Mouse (Mus musculus) brown adipose tissue, adult 24 weeks (tissue): ENCODE measurements around the gene Igf1r. TPM values are rescaled to one million over a fixed set of nuclear protein-coding genes. Genes with fewer than 3 reads are reported as not detected.
"Not testable (repeated sequence)": the region's sequence is repeated elsewhere in the genome, so short reads cannot be mapped to it uniquely, and the experiment has no call there.

Experiments used
- H3K27ac ChIP-seq: fragments of 200-500 bp; replicated peaks from 2 replicates; pipeline ENCODE4 v1.5.1; 2012; ENCODE audit warnings: low read depth, mild to moderate bottlenecking, low read length
- H3K4me1 ChIP-seq: fragments of 200-500 bp; 2 replicates; pipeline ENCODE4 v1.6.1; 2012; ENCODE audit warnings: low read length, mixed read lengths; ENCODE audit not compliant: control insufficient read depth, insufficient read depth, insufficient read length
- H3K4me3 ChIP-seq: fragments of 200-500 bp; 2 replicates; pipeline ENCODE4 v1.5.1; 2012; ENCODE audit warnings: low read depth, mild to moderate bottlenecking, low read length, moderate library complexity; ENCODE audit not compliant: insufficient read depth
- polyA plus RNA-seq: library from polyadenylated mRNA; stranded (reverse); fragments of >200 nt; gene quantifications from 2 replicates; pipeline ENCODE4 v1.2.4, GENCODE M21; 2012; ENCODE audit not compliant: missing spikeins, insufficient read depth, insufficient read length

Igf1r gene
- polyA plus RNA-seq, 1 experiment: 2.3 TPM

- Histone ChIP-seq H3K4me1 (peaks cover 7% of the 10 kb centered on the region; the same call in 1 of the 2 replicates), H3K27ac (no peak overlapping the region), H3K4me3 (peak overlapping the region; percentile 48)
Observed at GRCm38 (mm10) chr7:68275838-68276731, 323.5 kb downstream of the Igf1r start.

- Histone ChIP-seq H3K4me1 (peaks cover 8% of the 10 kb centered on the region; the same call in 1 of the 2 replicates), H3K27ac (no peak overlapping the region), H3K4me3 (no peak overlapping the region)
Observed at GRCm38 (mm10) chr7:68277054-68277896, 324.6 kb downstream of the Igf1r start.

- Histone ChIP-seq H3K4me3 (no peak overlapping the region), H3K27ac (no peak overlapping the region), H3K4me1 (peaks cover 9% of the 10 kb centered on the region; the same call in 1 of the 2 replicates)
Observed at GRCm38 (mm10) chr7:68277897-68278270, 325.3 kb downstream of the Igf1r start.

- peaks cover 9% of the 10 kb centered on the region; the same call in 1 of the 2 replicates for H3K4me1 ChIP-seq
- no peak overlapping the region for H3K4me3 ChIP-seq
- no peak overlapping the region for H3K27ac ChIP-seq
Observed at GRCm38 (mm10) chr7:68278385-68278784, 325.8 kb downstream of the Igf1r start.

GRCm38 (mm10) chr7:68278908-68279307, 326.3 kb downstream of the Igf1r start:
- Histone ChIP-seq H3K4me3 (no peak overlapping the region), H3K27ac (no peak overlapping the region), H3K4me1 (peaks cover 9% of the 10 kb centered on the region; the same call in 1 of the 2 replicates)

- Histone ChIP-seq H3K4me1 (peaks cover 9% of the 10 kb centered on the region; the same call in 1 of the 2 replicates), H3K27ac (no peak overlapping the region), H3K4me3 (no peak overlapping the region)
Observed at GRCm38 (mm10) chr7:68279481-68279880, 326.9 kb downstream of the Igf1r start.

GRCm38 (mm10) chr7:68280352-68280869, 327.8 kb downstream of the Igf1r start:
- Histone ChIP-seq H3K4me1 (peaks cover 9% of the 10 kb centered on the region), H3K27ac (no peak overlapping the region), H3K4me3 (no peak overlapping the region)

GRCm38 (mm10) chr7:68281341-68281740, 328.7 kb downstream of the Igf1r start:
- Histone ChIP-seq H3K4me1 (peaks cover 8% of the 10 kb centered on the region; the same call in 1 of the 2 replicates), H3K4me3 (no peak overlapping the region), H3K27ac (no peak overlapping the region)

GRCm38 (mm10) chr7:68282304-68283132, 329.9 kb downstream of the Igf1r start:
- Histone ChIP-seq H3K4me1 (peaks cover 7% of the 10 kb centered on the region; the same call in 1 of the 2 replicates), H3K4me3 (no peak overlapping the region), H3K27ac (no peak overlapping the region)

- not testable (repeated sequence) for H3K27ac ChIP-seq, H3K4me3 ChIP-seq, H3K4me1 ChIP-seq
Observed at GRCm38 (mm10) chr7:68283133-68283520, 330.5 kb downstream of the Igf1r start.

Other genes starting within 250 kb of the Igf1r start
- 5.0 and 8.7 TPM in 2 replicates for gene Synm, start 193.1 kb upstream of the Igf1r start, polyA plus RNA-seq